In the genomic region with DNA sequence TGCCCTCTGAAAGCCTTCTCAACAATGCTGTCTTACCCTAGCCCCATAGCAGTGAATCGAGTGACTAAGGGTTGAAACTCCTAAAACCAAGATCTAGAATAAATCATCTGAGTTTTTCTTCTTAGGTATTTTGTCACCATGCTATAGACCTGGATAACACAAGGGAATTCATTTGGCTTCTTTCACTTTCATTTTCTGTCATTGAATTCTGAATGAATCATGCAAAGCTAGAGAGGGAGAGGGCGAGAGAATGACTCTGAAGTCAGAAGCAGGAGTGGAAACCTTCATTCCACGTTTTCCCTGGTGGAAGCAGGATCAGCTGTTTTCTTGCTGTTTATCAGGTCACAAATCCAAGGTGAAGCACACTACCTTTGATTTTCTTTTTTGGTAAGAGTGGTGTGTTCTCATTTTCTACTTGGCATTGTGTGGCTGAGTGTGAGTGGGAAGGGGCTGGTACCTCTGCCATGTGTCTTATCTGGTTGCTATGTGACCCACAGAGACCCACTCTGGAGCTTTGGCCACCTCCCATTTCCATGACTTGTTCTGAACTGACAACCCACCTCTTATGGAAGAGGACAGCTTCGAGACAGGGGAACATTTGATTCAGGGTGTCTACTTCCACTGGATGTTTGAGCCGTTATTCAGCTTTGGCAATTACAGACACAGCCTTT, we compare ENCODE assay signal across 19 mouse cellular contexts.
DNase-seq lines count a peak whose midpoint lies in the region; ATAC-seq and TF ChIP-seq lines count a peak whose summit lies in the region.
"Had no signal": no experiment of that assay in that cellular context is flagged by ENCODE, and none has a peak within 500 bp of the region (broad histone marks: within the 10 kb centered on the region; RNA-seq: fewer than 3 reads in every experiment).

No protein-coding gene starts in this region.

- H3K9me3 ChIP-seq in heart, postnatal 0 days (replicated peaks; ENCODE audit: control insufficient read depth, low read length), result 0 out of 2 replicates have a peak, but pooled peaks cover 4% of the 10 kb centered on the region
- H3K9me3 ChIP-seq: liver, embryonic 12.5 days had no signal

- no peak for TF ChIP-seq CTCF in heart, postnatal 0 days (IDR thresholded peaks at IDR 0.05; ENCODE audit: low read depth)

- H3K4me1 ChIP-seq in heart, postnatal 0 days (ENCODE audit: control insufficient read depth, insufficient read depth), result peaks cover 15% of the 10 kb centered on the region; the same call in 1 of the 2 replicates
- H3K4me1 ChIP-seq: liver, embryonic 12.5 days had no signal

- H3K36me3 ChIP-seq in heart, postnatal 0 days (replicated peaks; ENCODE audit: control insufficient read depth, insufficient read depth, low read length), result no peaks in the 10 kb centered on the region
- H3K36me3 ChIP-seq: limb, embryonic 12.5 days; liver, embryonic 12.5 days had no signal

- WGBS in heart, postnatal 0 days, result 72% methylated on average over 5 of the region's 5 CpGs

- H3K27ac ChIP-seq in heart, postnatal 0 days (ENCODE audit: low read depth), result no peak overlapping the region
- H3K27ac ChIP-seq: heart, adult 2 months; limb, embryonic 12.5 days; liver, embryonic 12.5 days had no signal

- H3K27me3 ChIP-seq in heart, postnatal 0 days (ENCODE audit: control insufficient read depth, insufficient read depth, low read length), result no peaks in the 10 kb centered on the region
- H3K27me3 ChIP-seq: limb, embryonic 12.5 days; liver, embryonic 12.5 days had no signal

- no peak for TF ChIP-seq EP300 in heart, postnatal 0 days (IDR thresholded peaks at IDR 0.05; ENCODE audit: low read depth)

- 0 out of 2 replicates have a peak overlapping the region, but pooled peaks have one; percentile 9 for H3K4me2 ChIP-seq in heart, postnatal 0 days (ENCODE audit: low read depth, low read length)
- H3K4me2 ChIP-seq: limb, embryonic 12.5 days; liver, embryonic 12.5 days had no signal

- no peak overlapping the region for H3K9ac ChIP-seq in heart, postnatal 0 days (replicated peaks; ENCODE audit: low read depth, low read length)
- H3K9ac ChIP-seq: limb, embryonic 12.5 days; liver, embryonic 12.5 days had no signal

- no peak for DNase-seq in heart, postnatal 0 days (ENCODE audit: low spot score)
- no peak for DNase-seq in heart, adult 9 months (ENCODE audit: low spot score in 2 of 2)
- peak; percentile 23 for DNase-seq in NIH3T3 (ENCODE audit: low read depth)
- no peak for DNase-seq in spleen, postnatal 14 days (ENCODE audit: low spot score in 2 of 2)
- no peak for DNase-seq in embryo, embryonic 9.5 days (ENCODE audit: extremely low spot score)
- no peak for DNase-seq in cerebellum, postnatal 10 days
- DNase-seq: adrenal gland, postnatal 10 days; cerebellum, adult 11-12 months; cerebellum, postnatal 25 days; gastrocnemius, postnatal 10 days; heart, adult 2 months; kidney, adult 9 months; kidney, postnatal 36 days; lung, adult 2 months; thymus, postnatal 25 days had no signal

- no peak for ATAC-seq in heart, postnatal 0 days (ENCODE audit: insufficient read depth, low read depth)
- peak; percentile 12 for ATAC-seq in granulocyte monocyte progenitor cell, adult 5-6 weeks (replicated peaks; ENCODE audit: poor library complexity, severe bottlenecking)
- ATAC-seq: liver, embryonic 12.5 days; midbrain, embryonic 16.5 days had no signal

- H3K4me3 ChIP-seq in heart, postnatal 0 days (ENCODE audit: low read depth, low read length), result no peak overlapping the region
- H3K4me3 ChIP-seq: heart, adult 2 months; limb, embryonic 12.5 days; liver, embryonic 12.5 days had no signal
